Mouse (Mus musculus): ENCODE measurements around the gene Ispd. TPM values are rescaled to one million over a fixed set of nuclear protein-coding genes. Genes with fewer than 3 reads are reported as not detected.
A peak's percentile ranks its signal among the peaks of the same experiment; 100 is the strongest.
"Not testable (repeated sequence)": the region's sequence is repeated elsewhere in the genome, so short reads cannot be mapped to it uniquely, and the experiment has no call there.

The Ispd gene
- total RNA-seq (2021), result 1 to 10 TPM; 3.4 to 3.8 TPM
- long read RNA-seq, experiment 1, result 0 reads
- long read RNA-seq, experiment 2, partial matches to known transcripts, result 0 of 3 reads
- long read RNA-seq, experiment 2, other reads (novel, unspliced or antisense), result 1 of 3 reads

DNA sequence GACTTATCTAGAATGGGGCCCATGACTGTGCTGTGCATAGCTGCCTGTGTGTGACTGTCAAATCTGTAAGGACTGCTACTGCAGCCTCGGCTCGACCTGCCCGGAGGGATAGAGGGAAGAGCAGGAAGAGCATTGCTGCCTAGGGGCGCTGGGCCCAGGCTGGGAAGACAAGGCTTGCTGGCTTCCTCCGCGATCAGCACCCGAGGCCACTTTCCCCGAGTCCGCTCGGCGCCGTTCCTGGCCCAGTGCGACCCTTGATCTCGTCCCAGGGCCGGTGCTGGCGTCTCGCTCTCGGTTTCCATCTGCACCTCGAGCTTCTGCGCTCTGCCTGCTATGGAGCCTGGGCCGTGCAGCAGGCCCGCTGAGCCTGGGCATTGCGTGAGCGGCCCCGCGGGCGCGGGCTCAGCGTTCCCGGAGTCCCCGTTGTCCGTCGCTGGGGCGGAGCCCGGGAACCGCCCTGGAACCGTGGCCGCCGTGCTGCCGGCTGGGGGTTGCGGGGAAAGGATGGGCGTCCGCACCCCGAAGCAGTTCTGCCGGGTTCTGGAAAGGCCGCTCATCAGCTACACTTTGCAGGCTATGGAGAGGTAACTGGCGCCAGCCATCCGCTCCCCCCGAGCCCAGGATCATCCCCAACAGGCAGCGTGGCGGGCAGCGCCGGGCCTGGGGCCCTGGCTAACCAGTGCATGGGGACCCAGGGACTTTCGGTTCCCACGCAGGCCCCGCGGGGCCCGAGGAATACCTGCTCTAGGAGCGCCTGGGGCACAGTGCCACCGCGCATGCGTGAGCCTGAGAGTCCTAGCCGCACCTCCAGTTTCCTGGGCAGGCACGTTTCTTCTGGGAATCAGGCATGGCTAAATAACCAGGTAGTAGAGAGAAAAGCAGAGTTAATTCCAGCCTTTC, at the start of gene Ispd, which contains the start of gene D630036H23Rik:
Gene Ispd, plus strand, starts transcription at position 10 of the 900 bp plus-strand sequence.
Gene D630036H23Rik, minus strand, starts transcription at position 741 of the 900 bp plus-strand sequence.
- intact Hi-C loops (cut with DNase I), result no loop called here
- peak; percentile 77 to 84 for DNase-seq

- intact Hi-C loops (cut with DNase I), result no loop called here
- no peak for DNase-seq
Measured at GRCm38 (mm10) chr12:36332676-36333075, 48.6 kb upstream of the Ispd start.

DNA sequence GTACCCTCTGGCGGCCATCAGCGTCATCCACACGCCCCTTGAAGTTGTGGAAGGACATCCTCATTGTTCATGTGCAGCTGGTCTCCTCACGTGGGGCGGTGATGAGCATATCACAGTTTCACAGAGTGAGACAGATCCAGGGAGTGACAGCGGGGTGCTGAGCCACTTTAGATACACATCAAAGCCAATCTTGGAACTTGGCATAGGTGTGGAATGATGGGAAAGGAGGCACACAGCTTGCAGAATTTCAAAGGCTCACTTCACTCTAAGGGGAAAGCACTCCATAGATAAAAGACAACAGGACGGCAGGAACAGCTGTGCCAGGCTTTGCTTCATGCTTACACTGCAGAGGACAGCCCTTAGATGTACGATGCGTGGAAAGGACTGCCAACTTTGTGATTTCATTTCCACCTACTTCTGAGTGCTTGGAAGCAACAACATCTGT, 47.4 kb upstream of the Ispd start:
- DNase-seq, result no peak
- intact Hi-C loops (cut with DNase I), result no loop called here

GRCm38 (mm10) chr12:36344131-36344530, 37.1 kb upstream of the Ispd start:
- intact Hi-C loops (cut with DNase I), result no loop called here
- DNase-seq, result no peak

DNA sequence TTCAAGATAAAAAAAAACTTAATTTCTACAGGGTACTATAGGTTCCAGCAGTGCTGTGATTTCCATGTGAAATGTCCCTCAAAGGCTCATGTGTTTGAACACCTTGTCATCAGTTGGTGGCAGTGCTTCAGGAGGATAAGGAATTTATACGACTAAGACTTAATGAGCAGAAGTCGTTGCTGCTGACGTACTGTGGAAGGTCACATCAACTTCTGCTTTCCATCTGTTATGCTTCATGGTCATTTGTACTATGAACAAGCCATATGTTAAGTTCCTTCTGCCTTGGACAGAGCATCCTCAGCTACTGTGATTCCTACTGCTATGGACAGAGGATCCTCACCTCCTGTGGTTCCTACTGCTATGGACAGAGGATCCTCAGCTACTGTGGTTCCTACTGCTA, 21.2 kb upstream of the Ispd start:
- intact Hi-C loops (cut with DNase I), result no loop called here
- DNase-seq, result no peak

- intact Hi-C loops (cut with DNase I), result no loop called here
- no peak for DNase-seq
Measured at GRCm38 (mm10) chr12:36360693-36361092, 20.6 kb upstream of the Ispd start.

GRCm38 (mm10) chr12:36364013-36364412, 17.2 kb upstream of the Ispd start:
- no peak for DNase-seq
- intact Hi-C loops (cut with DNase I), result no loop called here

DNA sequence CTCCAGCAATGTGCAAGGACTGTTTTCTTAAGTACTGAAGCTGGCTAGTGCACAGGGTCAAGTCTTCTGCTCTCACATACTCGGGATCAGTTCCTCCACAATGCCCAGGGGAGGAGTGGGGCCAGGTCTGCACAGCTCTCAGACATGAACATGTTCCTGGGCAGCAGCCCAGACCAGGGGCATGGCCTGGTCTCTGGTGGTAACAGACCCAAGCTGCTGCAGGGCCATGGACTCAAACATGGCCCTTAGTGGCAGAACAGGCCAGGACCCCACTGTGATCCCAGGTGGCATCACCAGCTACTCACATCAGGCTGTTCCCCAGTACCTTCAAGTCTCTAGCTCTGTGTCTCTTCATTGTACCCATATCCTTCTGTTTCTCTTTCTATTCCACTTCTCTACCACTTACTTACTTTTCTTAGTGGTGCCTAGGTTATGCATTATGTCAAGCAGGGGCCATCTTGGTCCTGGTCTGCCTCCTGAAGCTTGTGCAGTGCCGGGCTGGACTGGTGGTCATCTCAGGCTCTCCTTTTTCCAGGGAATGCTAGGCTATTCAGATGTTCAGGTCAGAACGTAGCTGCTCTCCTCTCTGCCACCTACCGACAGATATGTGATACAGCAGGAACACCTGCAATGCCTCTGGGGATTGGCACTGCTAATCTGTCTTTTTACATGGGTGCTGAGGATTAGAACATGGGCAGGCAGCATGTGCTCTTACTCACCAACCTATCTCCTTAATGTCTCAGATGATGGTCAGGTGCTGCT, 7.8 kb upstream of the Ispd start:
- no peak for DNase-seq
- intact Hi-C loops (cut with DNase I), result no loop called here

DNA sequence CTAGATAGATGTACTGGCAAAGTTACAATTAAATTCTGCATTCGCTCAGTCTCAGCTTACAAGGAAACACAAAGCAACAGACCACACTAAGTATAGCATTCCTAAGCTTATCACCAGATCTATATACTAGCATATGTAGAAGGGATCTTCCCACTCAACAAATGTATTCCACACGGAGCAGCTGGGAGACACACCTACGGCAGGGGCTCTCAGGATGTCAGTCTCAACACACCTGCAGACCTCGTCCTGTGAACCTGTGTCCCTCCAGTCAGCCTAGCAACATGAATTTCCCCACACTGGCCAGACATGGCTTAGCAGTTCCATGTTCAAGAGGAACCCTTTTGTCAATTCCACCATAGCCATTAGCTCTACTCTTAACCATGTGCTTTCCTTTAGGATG, 4.9 kb upstream of the Ispd start:
- DNase-seq; intact Hi-C loops (cut with DNase I): not testable (repeated sequence)

DNA sequence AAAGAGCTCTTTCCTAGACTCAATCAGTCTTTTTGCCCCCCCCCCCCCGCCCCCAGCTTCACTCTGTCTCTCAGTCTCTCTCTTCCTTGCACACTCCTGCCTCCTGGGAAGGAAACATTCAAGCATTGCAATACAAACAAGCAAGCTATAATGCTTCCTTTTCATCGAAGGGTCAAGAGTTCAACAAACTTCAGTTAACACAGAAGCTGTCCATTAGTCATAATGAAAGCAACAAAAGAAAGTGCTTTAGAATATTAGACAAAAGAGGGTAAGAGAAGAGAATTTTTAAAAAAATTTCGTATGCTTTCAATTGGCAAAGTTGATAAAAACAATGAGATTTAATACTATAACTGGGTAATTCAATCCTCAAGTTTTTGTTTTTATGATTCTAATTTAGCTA, 996 bp upstream of the Ispd start:
- DNase-seq, result no peak
- intact Hi-C loops (cut with DNase I), result no loop called here

GRCm38 (mm10) chr12:36380806-36381205, 444 bp upstream of the Ispd start:
- intact Hi-C loops (cut with DNase I), result no loop called here
- DNase-seq, result no peak

- no peak for DNase-seq
- intact Hi-C loops (cut with DNase I), result no loop called here
Measured at GRCm38 (mm10) chr12:36385386-36385785, 4.1 kb downstream of the Ispd start.

DNA sequence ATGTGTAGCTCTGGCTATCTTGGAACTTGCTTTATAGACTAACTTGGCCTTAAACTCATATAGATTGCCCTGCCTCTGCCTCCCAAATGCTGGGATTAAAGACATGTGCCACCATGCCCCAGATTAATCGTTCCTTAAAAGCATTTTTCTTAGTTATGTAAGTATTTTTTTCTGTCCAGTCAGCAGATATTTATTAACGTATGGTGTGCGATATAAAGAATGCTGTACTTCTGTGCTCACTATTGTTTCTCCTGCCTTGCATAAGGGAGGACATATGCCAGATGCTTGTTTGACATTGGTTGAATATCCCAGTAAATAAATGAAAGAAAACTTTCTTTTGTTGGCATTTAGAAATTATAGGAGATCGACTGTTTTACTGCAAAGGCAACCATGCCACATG, 5.7 kb downstream of the Ispd start:
- intact Hi-C loops (cut with DNase I), result no loop called here
- no peak for DNase-seq

GRCm38 (mm10) chr12:36395115-36395514, 13.9 kb downstream of the Ispd start:
- intact Hi-C loops (cut with DNase I), result no loop called here
- DNase-seq, result no peak

DNA sequence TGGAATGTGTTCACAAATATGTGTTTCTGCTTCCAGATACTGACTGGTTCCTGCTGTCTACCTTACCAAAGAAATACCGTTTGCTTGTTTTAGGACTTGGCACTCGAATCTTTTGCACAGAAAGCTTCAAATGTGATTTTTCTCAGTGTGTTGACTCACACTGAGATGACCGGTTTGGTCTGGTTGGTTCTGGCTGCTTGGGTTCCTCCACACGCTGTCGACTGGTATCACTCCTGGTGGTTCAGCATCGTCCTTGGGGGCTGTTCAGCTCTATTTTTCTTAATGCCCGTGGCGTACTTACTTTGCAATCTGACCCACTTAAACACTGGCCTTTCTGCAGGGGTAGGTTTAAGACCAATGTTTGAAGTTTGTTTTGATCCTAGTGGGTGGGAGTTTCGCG, 42.4 kb downstream of the Ispd start:
- intact Hi-C loops (cut with DNase I), result no loop called here
- no peak for DNase-seq

GRCm38 (mm10) chr12:36425258-36425657, 44.0 kb downstream of the Ispd start:
- intact Hi-C loops (cut with DNase I), result no loop called here
- DNase-seq, result no peak

DNA sequence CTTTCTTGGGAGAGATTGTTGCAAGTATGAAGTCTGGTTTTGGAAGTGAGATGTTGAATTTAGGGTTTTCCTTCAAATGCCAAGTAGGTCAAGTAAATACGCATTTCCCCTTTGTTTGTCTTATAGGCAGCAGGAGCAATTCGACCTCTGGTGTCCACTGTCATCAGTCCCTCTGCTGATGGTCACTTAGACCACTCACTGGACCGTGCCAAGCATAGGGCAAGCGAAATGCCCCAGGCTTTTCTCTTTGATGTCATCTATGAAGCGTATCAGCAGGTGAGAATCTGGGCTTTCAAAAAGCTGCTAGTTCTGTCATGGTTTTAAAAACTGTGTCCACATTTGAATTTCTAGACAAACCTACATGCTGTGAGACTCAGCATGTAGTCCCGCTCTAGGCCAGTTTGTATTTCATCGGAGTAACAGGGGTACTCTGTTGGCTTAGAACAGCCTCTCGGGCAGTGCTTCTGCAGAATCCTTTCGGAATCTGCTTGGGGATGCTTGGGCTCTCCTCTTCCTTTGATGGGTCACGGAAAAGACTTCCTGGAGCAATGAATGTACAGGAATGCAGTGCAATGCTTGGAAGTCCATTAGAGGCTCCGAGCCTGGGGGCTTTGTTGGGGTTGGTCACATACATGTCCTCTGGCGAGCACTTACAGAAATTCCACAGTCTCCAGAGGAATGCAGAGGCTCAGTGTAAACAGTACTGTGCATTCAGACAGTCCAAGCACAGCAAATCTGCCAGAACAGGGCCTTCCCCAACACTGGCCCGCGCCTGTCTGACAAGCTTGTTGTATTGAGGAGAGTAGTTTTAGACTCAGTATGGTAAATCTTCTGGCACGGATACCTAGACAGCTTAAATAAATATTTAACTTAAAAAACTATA, 45.2 kb downstream of the Ispd start:
- intact Hi-C loops (cut with DNase I), result no loop called here
- DNase-seq, result no peak

DNA sequence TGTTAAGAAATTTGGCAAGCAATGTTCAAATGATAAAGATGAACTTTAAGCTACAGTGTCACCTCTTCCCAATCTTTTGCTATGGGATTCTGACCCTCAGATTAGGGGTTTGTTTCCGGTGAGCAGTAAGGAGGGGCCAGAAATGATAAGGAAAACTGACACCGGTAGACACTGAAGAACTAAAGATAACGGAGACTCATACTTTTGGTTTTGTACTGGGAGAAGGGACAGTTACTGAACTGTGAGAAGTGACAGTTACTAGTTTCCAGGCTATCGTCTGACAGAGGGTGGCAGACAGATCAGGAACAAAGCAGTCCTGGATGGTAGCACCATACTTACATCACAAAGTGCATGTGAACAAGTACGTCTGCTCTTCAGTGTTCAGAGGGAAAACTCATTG, 55.7 kb downstream of the Ispd start:
- intact Hi-C loops (cut with DNase I), result no loop called here
- DNase-seq, result no peak

- DNase-seq, result no peak
- intact Hi-C loops (cut with DNase I), result no loop called here
Measured at GRCm38 (mm10) chr12:36439396-36439795, 58.1 kb downstream of the Ispd start.

- DNase-seq, result no peak
- intact Hi-C loops (cut with DNase I), result no loop called here
Measured at GRCm38 (mm10) chr12:36456002-36456401, 74.8 kb downstream of the Ispd start.

Measured in gastrocnemius, postnatal 36 days (tissue).